Mouse (Mus musculus): Measurements from ENCODE around the gene Crtc3. TPM values are rescaled to one million over a fixed set of nuclear protein-coding genes. Genes with fewer than 3 reads are reported as not detected.

The Crtc3 gene
- polyA plus RNA-seq, 2 experiments, result 18.6 to 26.4 TPM

DNA sequence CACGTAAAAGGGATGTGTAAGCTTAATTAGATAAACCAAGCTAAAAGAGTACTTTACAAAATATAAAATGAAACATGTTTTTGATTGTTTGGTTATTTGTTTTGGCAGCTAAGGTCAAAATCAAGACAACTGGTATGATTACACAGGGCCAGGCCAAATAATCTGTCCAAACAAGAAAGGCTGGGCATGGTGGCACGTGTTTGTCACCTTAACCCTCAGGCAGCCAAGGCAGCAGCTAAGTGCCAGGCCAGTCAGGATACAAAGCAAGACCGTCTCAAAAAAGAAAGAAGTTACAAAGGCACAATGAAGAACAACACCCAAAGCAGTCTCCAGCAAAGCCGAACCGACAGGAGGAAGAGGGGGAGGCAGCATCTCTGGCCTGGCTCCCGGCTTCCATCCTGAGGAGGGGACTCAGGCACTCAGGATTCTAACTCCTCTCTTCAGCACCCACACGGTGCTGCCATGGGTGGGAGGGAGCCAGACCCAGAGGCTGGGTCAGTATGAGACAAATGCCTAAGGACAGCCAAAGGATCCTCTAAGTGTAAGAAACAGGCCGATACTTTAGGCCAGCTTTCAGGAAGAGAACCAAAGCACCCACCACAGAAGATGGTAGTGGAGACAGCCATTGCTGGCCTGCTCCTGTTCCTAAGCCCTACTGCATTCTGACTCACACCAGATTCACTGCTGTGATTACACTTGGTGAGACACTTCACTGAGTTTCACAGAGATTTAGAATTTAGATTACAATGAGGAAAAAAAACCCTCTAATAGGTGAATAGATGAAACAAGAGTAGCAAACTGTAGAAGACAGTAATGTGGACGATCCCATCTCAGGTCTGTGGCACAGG is 51.5 kb downstream of the Crtc3 start:
- H3K4me3 ChIP-seq (replicated peaks; ENCODE audit: low read length), result no peak overlapping the region
- peaks cover 17% of the 10 kb centered on the region; the same call in 1 of the 2 replicates for H3K4me1 ChIP-seq (ENCODE audit: control insufficient read depth, insufficient read depth, low read length)
- no peak overlapping the region for H3K27ac ChIP-seq (replicated peaks; ENCODE audit: low read depth, low read length)
- H3K4me2 ChIP-seq (replicated peaks; ENCODE audit: low read depth, low read length, severe bottlenecking), result no peak overlapping the region
- no peak for ATAC-seq (ENCODE audit: low FRiP score, low read depth)
- TF ChIP-seq POLR2A (IDR thresholded peaks at IDR 0.05; ENCODE audit: borderline replicate concordance, extremely low read depth, insufficient read depth, insufficient read length), result no peak
- no peak overlapping the region for H3K9ac ChIP-seq (ENCODE audit: low read depth, low read length, severe bottlenecking)
- H3K36me3 ChIP-seq (ENCODE audit: control insufficient read depth, insufficient read depth, low read length), result no peaks in the 10 kb centered on the region; the same call in 1 of the 2 replicates
- H3K9me3 ChIP-seq (ENCODE audit: control insufficient read depth, low read length), result no peaks in the 10 kb centered on the region
- H3K27me3 ChIP-seq (ENCODE audit: control insufficient read depth, insufficient read depth, low read length), result no peaks in the 10 kb centered on the region
- 69% methylated on average over 9 of the region's 9 CpGs for WGBS
- no peak for DNase-seq (ENCODE audit: low spot score)

DNA sequence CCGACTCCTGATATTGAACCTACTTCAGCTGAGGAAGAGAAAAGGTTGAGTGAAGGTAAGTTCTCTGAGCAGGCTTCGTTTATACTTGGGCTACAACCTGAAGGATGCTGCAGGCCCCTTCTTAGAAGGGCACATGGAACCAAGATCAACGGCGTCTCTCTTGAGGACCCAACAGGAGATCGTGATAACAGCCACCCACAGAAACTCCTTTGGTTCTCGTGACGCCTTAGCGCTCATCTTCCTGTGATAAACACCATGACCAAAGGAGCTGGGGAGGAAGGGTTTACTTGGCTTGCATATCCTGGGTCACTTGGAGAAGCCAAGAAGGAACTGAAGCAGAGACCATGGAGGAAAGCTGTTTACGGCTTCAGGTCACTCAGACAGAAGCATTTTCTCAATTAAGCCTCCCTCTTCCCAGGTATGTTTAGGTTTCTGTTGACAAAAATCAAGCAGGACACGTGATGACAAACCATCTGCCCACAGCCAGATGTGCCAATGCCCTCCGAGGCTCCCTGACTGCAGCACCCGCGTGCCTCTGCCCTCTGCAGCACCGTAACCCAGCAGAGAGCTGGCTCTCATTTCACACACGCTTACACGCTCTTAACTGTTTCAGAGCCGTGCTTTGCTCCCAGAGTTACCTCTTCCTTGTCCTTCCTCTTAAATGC is 52.3 kb downstream of the Crtc3 start:
- TF ChIP-seq POLR2A (IDR thresholded peaks at IDR 0.05; ENCODE audit: borderline replicate concordance, extremely low read depth, insufficient read depth, insufficient read length), result no peak
- Histone ChIP-seq H3K27ac (replicated peaks; ENCODE audit: low read depth, low read length) (no peak overlapping the region), H3K4me2 (replicated peaks; ENCODE audit: low read depth, low read length, severe bottlenecking) (no peak overlapping the region), H3K36me3 (ENCODE audit: control insufficient read depth, insufficient read depth, low read length) (no peaks in the 10 kb centered on the region; the same call in 1 of the 2 replicates), H3K4me1 (ENCODE audit: control insufficient read depth, insufficient read depth, low read length) (peaks cover 14% of the 10 kb centered on the region), H3K9me3 (ENCODE audit: control insufficient read depth, low read length) (no peaks in the 10 kb centered on the region), H3K9ac (ENCODE audit: low read depth, low read length, severe bottlenecking) (no peak overlapping the region), H3K4me3 (replicated peaks; ENCODE audit: low read length) (no peak overlapping the region), H3K27me3 (ENCODE audit: control insufficient read depth, insufficient read depth, low read length) (no peaks in the 10 kb centered on the region)
- 56% methylated on average over 17 of the region's 17 CpGs for WGBS
- ATAC-seq (ENCODE audit: low FRiP score, low read depth) (no peak), DNase-seq (ENCODE audit: low spot score) (no peak)

DNA sequence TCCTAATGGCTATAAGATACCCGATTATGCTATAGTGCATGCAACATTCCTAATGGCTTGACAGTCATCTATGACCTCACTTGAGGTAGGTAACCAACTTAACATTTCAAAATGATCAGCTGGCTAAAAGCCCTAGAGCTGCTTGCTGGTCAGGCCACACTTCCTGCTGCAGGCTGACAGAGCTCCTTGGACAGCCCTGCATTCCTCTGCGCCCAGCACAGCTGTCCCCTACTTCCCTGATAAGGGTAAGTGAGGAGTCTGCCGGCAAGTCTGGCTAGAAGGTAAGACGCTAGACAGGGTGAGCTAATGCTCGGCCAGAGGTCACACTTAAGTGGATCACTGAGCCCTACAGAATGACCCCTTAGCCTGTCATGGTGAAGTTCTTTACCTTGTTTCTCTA is 52.8 kb downstream of the Crtc3 start:
- no peaks in the 10 kb centered on the region for H3K9me3 ChIP-seq (ENCODE audit: control insufficient read depth, low read length)
- WGBS, result 54% methylated on average over 5 of the region's 5 CpGs
- H3K4me2 ChIP-seq (replicated peaks; ENCODE audit: low read depth, low read length, severe bottlenecking), result no peak overlapping the region
- ATAC-seq (ENCODE audit: low FRiP score, low read depth) (no peak), DNase-seq (ENCODE audit: low spot score) (no peak)
- no peak overlapping the region for H3K9ac ChIP-seq (ENCODE audit: low read depth, low read length, severe bottlenecking)
- H3K4me1 ChIP-seq (ENCODE audit: control insufficient read depth, insufficient read depth, low read length), result peaks cover 16% of the 10 kb centered on the region
- H3K27me3 ChIP-seq (ENCODE audit: control insufficient read depth, insufficient read depth, low read length), result no peaks in the 10 kb centered on the region
- H3K4me3 ChIP-seq (replicated peaks; ENCODE audit: low read length), result no peak overlapping the region
- no peaks in the 10 kb centered on the region; the same call in 1 of the 2 replicates for H3K36me3 ChIP-seq (ENCODE audit: control insufficient read depth, insufficient read depth, low read length)
- TF ChIP-seq POLR2A (IDR thresholded peaks at IDR 0.05; ENCODE audit: borderline replicate concordance, extremely low read depth, insufficient read depth, insufficient read length), result no peak
- H3K27ac ChIP-seq (replicated peaks; ENCODE audit: low read depth, low read length), result no peak overlapping the region

DNA sequence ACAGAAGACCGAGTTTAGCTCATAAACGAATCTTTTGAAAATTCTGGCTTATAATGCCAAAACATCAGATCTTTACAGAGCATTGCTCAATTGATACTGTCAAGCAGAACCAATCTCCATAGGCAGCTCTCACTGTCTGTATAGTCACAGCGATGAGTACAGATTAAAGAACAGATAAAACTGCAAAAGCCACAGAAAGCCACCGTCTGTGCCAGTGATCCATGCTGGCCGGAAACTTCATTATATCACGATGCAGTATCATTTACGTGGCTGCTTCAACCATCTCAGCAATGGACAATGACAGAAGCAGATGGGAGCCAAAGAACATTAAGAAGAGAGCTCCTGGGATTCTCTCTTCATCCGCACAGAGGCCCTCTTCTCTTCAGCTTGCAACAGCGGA is 53.9 kb downstream of the Crtc3 start:
- Histone ChIP-seq H3K4me2 (replicated peaks; ENCODE audit: low read depth, low read length, severe bottlenecking) (no peak overlapping the region), H3K9ac (ENCODE audit: low read depth, low read length, severe bottlenecking) (no peak overlapping the region), H3K27me3 (ENCODE audit: control insufficient read depth, insufficient read depth, low read length) (no peaks in the 10 kb centered on the region), H3K4me3 (replicated peaks; ENCODE audit: low read length) (no peak overlapping the region), H3K9me3 (ENCODE audit: control insufficient read depth, low read length) (no peaks in the 10 kb centered on the region), H3K27ac (replicated peaks; ENCODE audit: low read depth, low read length) (no peak overlapping the region), H3K4me1 (ENCODE audit: control insufficient read depth, insufficient read depth, low read length) (peaks cover 16% of the 10 kb centered on the region), H3K36me3 (ENCODE audit: control insufficient read depth, insufficient read depth, low read length) (no peaks in the 10 kb centered on the region; the same call in 1 of the 2 replicates)
- WGBS, result 77% methylated on average over 9 of the region's 9 CpGs
- DNase-seq (ENCODE audit: low spot score) (no peak), ATAC-seq (ENCODE audit: low FRiP score, low read depth) (no peak)
- TF ChIP-seq POLR2A (IDR thresholded peaks at IDR 0.05; ENCODE audit: borderline replicate concordance, extremely low read depth, insufficient read depth, insufficient read length), result no peak

DNA sequence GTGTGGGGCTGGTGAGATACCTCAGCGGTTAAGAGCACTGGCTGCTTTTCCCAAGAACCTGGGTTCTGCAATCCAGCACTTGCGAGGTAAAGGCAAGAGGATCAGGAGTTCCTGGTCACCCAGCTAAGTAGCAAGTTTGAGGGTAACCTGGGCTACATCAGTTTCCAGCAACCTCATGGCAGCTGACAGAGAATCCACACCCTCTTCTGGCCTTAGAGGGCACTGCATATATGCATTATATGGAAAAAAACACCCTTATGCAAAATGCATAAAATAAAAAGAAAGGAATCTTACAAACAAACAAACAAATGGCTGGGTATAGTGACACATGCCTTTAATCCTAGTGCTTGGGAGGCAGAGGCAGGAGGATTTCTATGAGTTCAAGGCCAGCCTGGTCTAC is 55.0 kb downstream of the Crtc3 start:
- no peak for TF ChIP-seq POLR2A (IDR thresholded peaks at IDR 0.05; ENCODE audit: borderline replicate concordance, extremely low read depth, insufficient read depth, insufficient read length)
- ATAC-seq (ENCODE audit: low FRiP score, low read depth) (no peak), DNase-seq (ENCODE audit: low spot score) (no peak)
- Histone ChIP-seq H3K4me1 (ENCODE audit: control insufficient read depth, insufficient read depth, low read length) (peaks cover 27% of the 10 kb centered on the region), H3K4me2 (replicated peaks; ENCODE audit: low read depth, low read length, severe bottlenecking) (no peak overlapping the region), H3K36me3 (ENCODE audit: control insufficient read depth, insufficient read depth, low read length) (no peaks in the 10 kb centered on the region; the same call in 1 of the 2 replicates), H3K4me3 (replicated peaks; ENCODE audit: low read length) (no peak overlapping the region), H3K27me3 (ENCODE audit: control insufficient read depth, insufficient read depth, low read length) (no peaks in the 10 kb centered on the region), H3K27ac (replicated peaks; ENCODE audit: low read depth, low read length) (no peak overlapping the region), H3K9ac (ENCODE audit: low read depth, low read length, severe bottlenecking) (no peak overlapping the region), H3K9me3 (ENCODE audit: control insufficient read depth, low read length) (no peaks in the 10 kb centered on the region)
- WGBS, result 98% methylated on average over 2 of the region's 2 CpGs

All from limb, embryonic 14.5 days (tissue).